Mouse (Mus musculus) heart, postnatal 10 days (tissue): Measurements from ENCODE around the gene Dvl2. TPM values are rescaled to one million over a fixed set of nuclear protein-coding genes. Genes with fewer than 3 reads are reported as not detected.
A peak's percentile ranks its signal among the peaks of the same experiment; 100 is the strongest.
"Not testable (repeated sequence)": the region's sequence is repeated elsewhere in the genome, so short reads cannot be mapped to it uniquely, and the experiment has no call there.

Experiments used
- DNase-seq, 2 experiments: peaks; one replicate each; pipeline ENCODE4 v3.0.0; 2021
- intact Hi-C: fragments of 180-260 bp; cut with DNase I; formaldehyde crosslinking; loops from one replicate; pipeline ENCODE4 v1.15.1; 2025
- total RNA-seq, 2 experiments: library from RNA; stranded (reverse); gene quantifications; 2 replicates each; pipeline ENCODE4 v1.2.3; 2021

Dvl2 gene
- total RNA-seq, 2 experiments from 2014 or later, result 8.6 to 11.8 TPM

GRCm38 (mm10) chr11:69999666-70000065 lies 729 bp upstream of the Dvl2 start:
- no peak for DNase-seq
- intact Hi-C loops, result no loop called here

DNA sequence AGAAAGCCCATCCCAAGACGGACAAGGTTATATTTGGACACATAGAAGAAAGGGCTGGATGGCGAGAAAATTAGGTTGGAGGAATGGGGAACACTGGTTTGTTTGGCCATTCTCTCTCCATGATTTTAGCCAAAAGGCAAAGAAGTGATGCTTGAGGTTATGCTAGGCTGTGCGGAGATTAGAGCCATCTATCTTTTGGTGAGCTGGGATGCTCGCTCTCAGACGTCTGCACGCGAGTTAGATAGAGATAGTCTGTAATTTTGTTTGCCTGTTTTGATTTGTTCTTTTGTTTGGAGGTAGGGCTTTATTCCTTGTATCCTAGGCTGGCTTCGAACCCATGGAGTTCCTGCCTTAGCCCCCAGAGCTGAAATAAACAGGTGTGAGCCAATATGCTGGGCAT lies 764 bp downstream of the Dvl2 start:
- no peak for DNase-seq
- intact Hi-C loops, result no loop called here

- DNase-seq, result peak; percentile 53 to 69
- intact Hi-C loops, result no loop called here
These were observed 1.5 kb downstream of the Dvl2 start for GRCm38 (mm10) chr11:70001865-70002264.

DNA sequence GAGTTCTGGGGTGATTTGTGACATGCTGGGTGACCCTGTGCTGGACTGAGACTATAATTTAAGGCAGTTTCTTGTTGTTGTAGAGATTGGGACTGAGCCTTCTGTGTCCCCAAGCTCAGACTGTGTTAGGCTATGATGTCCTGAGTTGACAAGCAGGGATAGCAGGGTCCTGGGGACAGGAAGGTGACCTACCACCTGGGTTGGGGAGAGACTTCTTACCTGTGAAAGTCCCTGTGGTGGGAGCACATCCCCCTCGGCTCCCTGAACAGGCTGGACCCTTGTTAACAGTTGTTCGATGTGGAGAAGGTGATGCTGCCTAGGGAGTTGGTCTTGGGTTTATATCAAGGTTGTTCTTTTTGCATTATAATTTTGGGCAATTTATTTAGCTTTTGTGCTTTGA lies 2.1 kb downstream of the Dvl2 start:
- no peak for DNase-seq
- intact Hi-C loops, result no loop called here

GRCm38 (mm10) chr11:70005521-70005920 lies 5.1 kb downstream of the Dvl2 start:
- DNase-seq, result no peak
- intact Hi-C loops, result loop anchor here (2.0 kb wide), 1 partner anchor 71 kb away; the partner anchor contains the start of gene Ybx2

DNA sequence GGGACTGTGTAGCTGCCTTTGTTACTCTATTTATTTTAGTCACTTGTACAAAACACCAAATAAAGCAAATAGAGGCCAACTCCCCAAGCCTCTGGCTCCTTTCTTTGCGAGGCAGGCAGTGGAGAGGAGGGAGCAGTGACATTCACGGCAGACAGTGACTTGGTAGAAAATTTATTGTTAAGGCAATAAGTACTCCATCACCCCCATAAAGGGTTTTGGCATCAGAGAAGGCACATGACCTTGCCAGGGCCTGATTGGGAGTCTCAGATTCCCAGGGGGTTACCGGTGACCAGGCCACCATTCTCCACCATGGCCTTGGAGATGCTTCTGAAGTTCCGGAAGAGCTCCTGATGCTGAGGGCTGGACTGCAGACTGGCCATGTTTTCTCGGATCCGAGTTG lies 9.6 kb downstream of the Dvl2 start:
- no peak for DNase-seq
- intact Hi-C loops, result no loop called here

DNA sequence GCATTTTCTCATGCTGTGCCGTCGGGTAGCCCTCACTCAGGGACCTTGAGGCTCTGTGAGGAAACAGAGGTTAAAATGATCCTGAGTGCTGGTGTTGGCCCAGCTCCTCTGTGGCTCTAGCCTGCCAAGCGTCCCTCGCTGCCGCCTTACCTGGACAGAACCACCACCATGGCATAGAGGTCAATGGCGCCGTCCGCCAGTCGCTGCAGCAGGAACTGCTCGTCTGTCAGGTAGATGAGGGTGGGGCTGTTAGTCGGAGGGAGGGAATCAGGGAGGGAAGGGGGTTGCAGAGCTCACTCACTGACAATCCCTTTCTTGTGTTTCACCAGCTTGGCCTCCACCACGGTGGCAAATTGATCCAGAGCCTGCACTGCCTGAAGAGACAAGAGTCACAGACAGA lies 10.2 kb downstream of the Dvl2 start:
- DNase-seq, result no peak
- intact Hi-C loops, result no loop called here

DNA sequence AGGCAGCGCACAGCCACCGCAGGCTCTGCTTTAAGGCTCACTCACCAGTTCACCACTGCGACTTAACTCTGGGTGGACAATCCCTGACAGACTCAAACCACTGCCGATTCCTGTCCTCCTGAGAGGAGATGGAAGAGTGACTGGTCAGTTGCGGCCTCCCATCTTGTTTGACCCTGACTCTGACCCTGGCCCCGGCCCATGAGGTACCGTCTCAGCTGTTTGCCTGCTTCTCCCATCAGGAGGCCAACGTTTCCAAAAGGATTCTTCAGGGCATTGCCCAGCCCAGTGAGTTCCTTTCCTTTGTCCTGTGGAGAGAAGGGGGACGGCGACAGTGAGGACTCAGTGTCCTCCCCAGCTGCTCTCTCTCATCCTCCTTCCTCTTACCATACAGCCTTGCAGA lies 10.6 kb downstream of the Dvl2 start:
- DNase-seq, result no peak
- intact Hi-C loops, result no loop called here

GRCm38 (mm10) chr11:70012931-70013330 lies 12.5 kb downstream of the Dvl2 start:
- intact Hi-C loops, result no loop called here
- DNase-seq, result no peak

DNA sequence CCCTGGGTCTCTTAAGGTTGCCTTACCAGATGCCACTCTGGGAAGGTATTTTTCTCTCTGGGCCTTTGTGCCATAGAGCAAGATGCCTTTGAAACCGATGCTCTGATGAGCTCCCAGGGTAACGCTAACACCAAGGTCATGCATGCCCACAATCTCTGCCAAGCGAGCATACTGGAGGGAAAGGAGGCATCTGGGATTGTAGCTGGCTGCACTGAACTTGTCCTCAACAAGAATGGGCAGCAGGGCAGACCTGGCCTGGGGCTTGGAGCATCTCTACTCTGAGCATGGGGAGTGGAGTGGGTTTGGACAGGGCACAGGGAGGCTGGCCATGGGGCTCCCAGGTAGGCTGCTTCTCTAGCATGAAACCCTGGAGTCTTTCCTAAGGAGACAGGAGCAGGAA lies 13.0 kb downstream of the Dvl2 start:
- intact Hi-C loops, result no loop called here
- no peak for DNase-seq

- no peak for DNase-seq
- intact Hi-C loops, result no loop called here
These were observed 13.7 kb downstream of the Dvl2 start for GRCm38 (mm10) chr11:70014051-70014450.

DNA sequence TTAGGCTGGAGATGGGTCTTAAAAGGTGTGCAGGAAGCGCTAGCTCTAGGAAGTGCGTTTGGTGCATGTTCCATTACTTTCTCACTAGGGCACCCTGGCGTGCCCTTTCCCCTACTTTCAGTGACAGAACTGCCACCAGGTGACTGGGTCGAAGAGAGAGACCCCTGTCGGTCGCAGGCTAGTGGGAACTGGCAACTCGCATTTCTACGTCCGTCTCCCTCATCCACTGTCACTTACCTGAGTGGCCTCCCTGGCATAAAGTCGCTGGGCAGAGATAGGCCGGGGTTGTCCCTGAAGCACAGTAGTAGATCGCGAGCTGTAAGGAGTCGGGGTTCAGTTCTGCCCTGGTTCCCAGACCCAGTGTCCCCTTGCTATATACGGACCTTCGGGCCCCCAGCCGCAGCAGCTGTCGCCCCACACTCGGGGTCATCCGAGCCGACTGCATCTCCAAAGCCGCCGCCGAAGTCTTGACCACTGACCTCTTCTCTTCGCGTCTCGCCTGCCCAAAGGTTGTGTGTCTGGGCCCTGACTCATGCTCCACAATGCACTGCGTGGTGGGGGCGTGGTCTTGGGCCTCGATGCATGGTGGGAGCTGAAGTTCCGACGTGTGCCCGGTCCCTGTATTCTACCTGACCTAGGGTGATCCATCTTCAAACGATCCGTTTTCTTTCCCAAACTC lies 14.6 kb downstream of the Dvl2 start, which contains the start of gene Acadvl:
Gene Acadvl (minus strand): TSS at position 532 of the 679 bp plus-strand sequence.
- peak; percentile 91 to 93 for DNase-seq
- intact Hi-C loops, result no loop called here

DNA sequence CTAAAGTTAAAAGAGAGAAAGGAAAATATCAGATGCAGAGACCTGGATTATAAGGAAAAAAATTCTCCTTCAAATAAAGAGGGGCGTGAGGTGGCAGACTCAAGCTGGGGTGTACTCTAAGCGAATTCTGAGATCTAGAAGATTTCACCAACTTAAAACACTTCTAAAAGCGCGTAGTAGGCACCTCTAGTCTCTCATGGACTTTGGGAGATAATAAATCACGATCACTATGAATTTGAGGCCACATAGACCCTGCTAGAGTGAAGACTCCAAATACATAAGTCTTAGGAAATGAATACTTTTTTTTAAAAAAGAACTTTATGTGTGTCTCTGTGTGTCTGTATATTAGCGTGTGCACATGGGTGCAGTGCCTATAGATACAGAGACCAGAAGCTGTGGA lies 15.3 kb downstream of the Dvl2 start:
- intact Hi-C loops, result no loop called here
- no peak for DNase-seq

DNA sequence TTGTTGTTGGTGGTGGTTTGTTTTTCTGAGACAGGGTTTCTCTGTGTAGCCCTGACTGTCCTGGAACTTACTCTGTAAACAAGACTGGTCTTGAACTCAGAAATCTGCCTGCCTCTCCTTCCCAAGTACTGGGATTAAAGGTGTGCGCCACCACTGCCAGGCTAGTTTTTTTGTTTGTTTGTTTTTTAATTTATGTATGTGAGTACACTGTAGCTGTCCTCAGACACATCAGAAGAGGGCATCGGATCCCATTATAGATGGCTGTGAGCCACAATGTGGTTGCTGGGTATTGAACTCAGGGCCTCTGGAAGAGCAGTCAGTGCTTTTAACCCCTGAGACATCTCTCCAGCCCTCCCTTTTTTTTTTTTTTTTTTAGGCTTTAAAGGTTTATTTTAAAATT lies 15.8 kb downstream of the Dvl2 start:
- DNase-seq, intact Hi-C loops: not testable (repeated sequence)

- intact Hi-C loops, result no loop called here
- no peak for DNase-seq
These were observed 16.3 kb downstream of the Dvl2 start, which contains the start of gene Dlg4 for GRCm38 (mm10) chr11:70016669-70017068. Gene Dlg4, plus strand, starts transcription at chr11:70016942.

GRCm38 (mm10) chr11:70017199-70017767 lies 16.9 kb downstream of the Dvl2 start:
- intact Hi-C loops, result no loop called here

GRCm38 (mm10) chr11:70018131-70018990 lies 18.0 kb downstream of the Dvl2 start:
- intact Hi-C loops, result no loop called here
- peak; percentile 48 to 62 for DNase-seq

More at GRCm38 (mm10) chr11:70017199-70017767, 16.9 kb downstream of the Dvl2 start:
- DNase-seq, result no peak

GRCm38 (mm10) chr11:70019495-70020021 lies 19.2 kb downstream of the Dvl2 start:
- intact Hi-C loops, result no loop called here

GRCm38 (mm10) chr11:70020022-70020631 lies 19.7 kb downstream of the Dvl2 start:
- DNase-seq, result no peak

More at GRCm38 (mm10) chr11:70019495-70020021, 19.2 kb downstream of the Dvl2 start:
- DNase-seq, result no peak

GRCm38 (mm10) chr11:70020731-70021263 lies 20.4 kb downstream of the Dvl2 start:
- intact Hi-C loops, result no loop called here
- peak; percentile 84 to 86 for DNase-seq

More at GRCm38 (mm10) chr11:70020022-70020631, 19.7 kb downstream of the Dvl2 start:
- intact Hi-C loops, result no loop called here
